Mouse (Mus musculus): ENCODE data around the gene Mical1. TPM values are rescaled to one million over a fixed set of nuclear protein-coding genes. Genes with fewer than 3 reads are reported as not detected.

Mical1 gene
- polyA plus RNA-seq, 1 experiment: 11.7 TPM

DNA sequence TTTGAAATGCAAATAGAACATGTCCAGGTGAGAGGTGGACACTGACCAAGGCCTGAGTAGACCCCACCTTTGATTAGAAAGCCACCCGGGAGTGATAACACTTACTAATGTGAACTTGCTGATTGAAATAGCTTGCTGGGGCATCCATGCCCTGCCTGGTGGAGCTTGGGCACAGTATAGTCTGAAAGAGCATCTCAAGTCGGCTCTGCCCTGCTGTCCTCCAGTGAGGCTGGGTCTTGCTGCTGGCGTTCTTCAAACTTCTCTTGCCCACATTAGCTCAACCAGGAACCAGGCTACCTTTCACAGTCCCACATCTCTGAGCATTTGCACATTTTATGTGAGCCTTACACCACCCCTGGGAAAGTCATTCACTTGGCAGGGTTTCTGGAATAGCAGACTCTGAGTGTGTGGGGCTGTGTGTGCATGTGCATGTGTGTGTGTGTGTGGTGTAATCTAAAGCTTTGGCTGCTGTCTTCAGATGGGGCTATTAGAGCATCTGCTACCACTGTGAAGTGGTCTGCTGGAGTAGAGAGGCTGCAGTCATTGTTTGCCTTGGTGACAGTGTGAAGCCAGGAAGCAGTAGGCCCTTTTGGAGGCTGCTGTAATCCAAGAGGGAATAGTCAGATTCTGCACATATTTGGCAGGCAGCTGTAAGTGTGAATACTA, 14.9 kb upstream of the Mical1 start:
- H3K36me3 ChIP-seq (ENCODE audit: control insufficient read depth, insufficient read depth, low read length, poor library complexity, severe bottlenecking): no peaks in the 10 kb centered on the region
- H3K9ac ChIP-seq (ENCODE audit: low read depth, poor library complexity, severe bottlenecking): no peak overlapping the region
- H3K27me3 ChIP-seq (ENCODE audit: control insufficient read depth, insufficient read depth, low read length, poor library complexity, severe bottlenecking): no peaks in the 10 kb centered on the region
- TF ChIP-seq CTCF (IDR thresholded peaks at IDR 0.05; ENCODE audit: low read depth, low read length) (no peak), EP300 (IDR thresholded peaks at IDR 0.05; ENCODE audit: insufficient read depth, low read depth, low read length) (no peak), POLR2A (IDR thresholded peaks at IDR 0.05; ENCODE audit: insufficient read depth, low read length) (no peak)
- H3K27ac ChIP-seq (ENCODE audit: insufficient read depth, low read length): no peak overlapping the region
- peaks cover 4% of the 10 kb centered on the region for H3K4me1 ChIP-seq (ENCODE audit: control insufficient read depth, insufficient read depth, low read length)
- H3K4me3 ChIP-seq (ENCODE audit: low read depth, low read length): no peak overlapping the region
- no peaks in the 10 kb centered on the region for H3K9me3 ChIP-seq (replicated peaks; ENCODE audit: control insufficient read depth, insufficient read depth, low read length, poor library complexity, severe bottlenecking)

DNA sequence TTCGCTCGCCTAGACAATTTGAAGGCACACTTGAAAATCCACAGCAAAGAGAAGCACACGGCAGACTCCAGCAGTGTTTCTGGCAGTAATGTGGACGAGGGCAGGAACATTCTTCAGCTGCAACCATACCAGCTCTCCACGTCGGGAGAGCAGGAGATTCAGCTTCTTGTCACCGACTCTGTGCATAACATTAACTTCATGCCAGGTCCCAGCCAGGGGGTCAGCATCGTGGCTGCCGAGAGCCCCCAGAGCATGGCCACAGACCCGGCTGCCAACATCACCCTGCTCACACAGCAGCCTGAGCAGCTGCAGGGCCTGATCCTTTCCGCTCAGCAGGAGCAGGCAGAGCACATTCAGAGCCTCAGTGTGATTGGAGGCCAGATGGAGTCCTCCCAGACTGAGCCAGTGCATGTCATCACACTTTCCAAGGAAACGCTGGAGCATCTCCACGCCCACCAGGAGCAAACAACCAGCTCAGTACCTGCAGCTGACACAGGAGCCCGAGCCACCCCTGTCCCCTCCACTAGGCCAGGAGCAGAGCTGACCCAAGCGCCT, 11.6 kb upstream of the Mical1 start:
- H3K36me3 ChIP-seq (ENCODE audit: control insufficient read depth, insufficient read depth, low read length, poor library complexity, severe bottlenecking): no peaks in the 10 kb centered on the region

DNA sequence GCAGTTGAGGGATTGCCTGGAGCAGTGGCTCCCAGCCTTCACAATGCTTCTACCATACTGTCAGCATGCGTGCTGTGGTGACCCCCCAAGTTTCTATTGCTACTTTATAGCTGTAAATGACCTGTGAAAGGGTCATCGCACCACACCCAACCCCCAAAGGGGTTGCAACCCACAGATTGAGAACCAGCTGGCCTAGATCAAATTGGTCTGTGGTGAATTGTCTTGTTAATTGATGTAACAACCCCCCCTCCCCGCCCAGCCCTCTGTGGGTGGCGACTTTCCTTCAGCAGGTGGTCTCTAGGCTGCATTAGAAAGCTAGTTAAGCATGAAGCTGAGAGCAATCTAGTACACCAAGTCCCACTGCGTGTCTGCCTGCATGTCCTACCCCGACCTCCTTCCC, 8.8 kb upstream of the Mical1 start:
- H3K9me3 ChIP-seq (replicated peaks; ENCODE audit: control insufficient read depth, insufficient read depth, low read length, poor library complexity, severe bottlenecking): no peaks in the 10 kb centered on the region
- peaks cover 7% of the 10 kb centered on the region for H3K4me1 ChIP-seq (ENCODE audit: control insufficient read depth, insufficient read depth, low read length)
- TF ChIP-seq POLR2A (IDR thresholded peaks at IDR 0.05; ENCODE audit: insufficient read depth, low read length) (no peak), EP300 (IDR thresholded peaks at IDR 0.05; ENCODE audit: insufficient read depth, low read depth, low read length) (peak; percentile 98), CTCF (IDR thresholded peaks at IDR 0.05; ENCODE audit: low read depth, low read length) (no peak)
- no peak overlapping the region for H3K9ac ChIP-seq (ENCODE audit: low read depth, poor library complexity, severe bottlenecking)
- peak overlapping the region; percentile 88; the same call in 1 of the 2 replicates for H3K27ac ChIP-seq (ENCODE audit: insufficient read depth, low read length)
- no peaks in the 10 kb centered on the region for H3K36me3 ChIP-seq (ENCODE audit: control insufficient read depth, insufficient read depth, low read length, poor library complexity, severe bottlenecking)
- no peaks in the 10 kb centered on the region for H3K27me3 ChIP-seq (ENCODE audit: control insufficient read depth, insufficient read depth, low read length, poor library complexity, severe bottlenecking)
- H3K4me3 ChIP-seq (ENCODE audit: low read depth, low read length): no peak overlapping the region

More for the DNA sequence above, 11.6 kb upstream of the Mical1 start:
- 0 out of 2 replicates have a peak, but pooled peaks have one; percentile 50 for TF ChIP-seq EP300 (IDR thresholded peaks at IDR 0.05; ENCODE audit: insufficient read depth, low read depth, low read length)
- no peak for TF ChIP-seq POLR2A (IDR thresholded peaks at IDR 0.05; ENCODE audit: insufficient read depth, low read length)
- no peak overlapping the region for H3K27ac ChIP-seq (ENCODE audit: insufficient read depth, low read length)
- peaks cover 7% of the 10 kb centered on the region for H3K4me1 ChIP-seq (ENCODE audit: control insufficient read depth, insufficient read depth, low read length)
- no peaks in the 10 kb centered on the region for H3K27me3 ChIP-seq (ENCODE audit: control insufficient read depth, insufficient read depth, low read length, poor library complexity, severe bottlenecking)
- H3K9ac ChIP-seq (ENCODE audit: low read depth, poor library complexity, severe bottlenecking): no peak overlapping the region
- no peaks in the 10 kb centered on the region for H3K9me3 ChIP-seq (replicated peaks; ENCODE audit: control insufficient read depth, insufficient read depth, low read length, poor library complexity, severe bottlenecking)
- no peak overlapping the region for H3K4me3 ChIP-seq (ENCODE audit: low read depth, low read length)

DNA sequence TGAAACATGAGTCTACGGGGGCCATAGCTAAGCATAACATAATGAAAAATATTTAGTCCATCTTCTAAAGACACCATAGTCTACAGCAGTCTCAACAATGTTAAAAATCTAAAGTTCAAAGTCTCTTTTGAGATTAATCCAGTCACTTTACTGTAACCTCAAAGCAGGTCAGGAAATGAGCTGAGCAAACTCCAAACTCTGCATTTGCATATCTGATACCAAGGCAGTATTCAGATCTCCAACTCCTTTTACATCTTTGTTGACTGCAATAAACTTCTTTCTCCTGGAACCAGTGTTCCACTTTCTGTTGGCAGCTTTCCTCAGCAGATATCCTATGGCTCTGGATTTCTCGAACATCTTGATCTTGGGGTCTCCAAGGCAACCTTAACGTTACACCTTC, 5.4 kb upstream of the Mical1 start:
- peaks cover 10% of the 10 kb centered on the region for H3K4me1 ChIP-seq (ENCODE audit: control insufficient read depth, insufficient read depth, low read length)
- no peaks in the 10 kb centered on the region for H3K36me3 ChIP-seq (ENCODE audit: control insufficient read depth, insufficient read depth, low read length, poor library complexity, severe bottlenecking)
- no peaks in the 10 kb centered on the region for H3K27me3 ChIP-seq (ENCODE audit: control insufficient read depth, insufficient read depth, low read length, poor library complexity, severe bottlenecking)
- no peaks in the 10 kb centered on the region for H3K9me3 ChIP-seq (replicated peaks; ENCODE audit: control insufficient read depth, insufficient read depth, low read length, poor library complexity, severe bottlenecking)
- H3K4me3 ChIP-seq (ENCODE audit: low read depth, low read length): no peak overlapping the region
- TF ChIP-seq CTCF (IDR thresholded peaks at IDR 0.05; ENCODE audit: low read depth, low read length) (no peak), EP300 (IDR thresholded peaks at IDR 0.05; ENCODE audit: insufficient read depth, low read depth, low read length) (no peak), POLR2A (IDR thresholded peaks at IDR 0.05; ENCODE audit: insufficient read depth, low read length) (no peak)
- H3K27ac ChIP-seq (ENCODE audit: insufficient read depth, low read length): no peak overlapping the region
- H3K9ac ChIP-seq (ENCODE audit: low read depth, poor library complexity, severe bottlenecking): no peak overlapping the region

DNA sequence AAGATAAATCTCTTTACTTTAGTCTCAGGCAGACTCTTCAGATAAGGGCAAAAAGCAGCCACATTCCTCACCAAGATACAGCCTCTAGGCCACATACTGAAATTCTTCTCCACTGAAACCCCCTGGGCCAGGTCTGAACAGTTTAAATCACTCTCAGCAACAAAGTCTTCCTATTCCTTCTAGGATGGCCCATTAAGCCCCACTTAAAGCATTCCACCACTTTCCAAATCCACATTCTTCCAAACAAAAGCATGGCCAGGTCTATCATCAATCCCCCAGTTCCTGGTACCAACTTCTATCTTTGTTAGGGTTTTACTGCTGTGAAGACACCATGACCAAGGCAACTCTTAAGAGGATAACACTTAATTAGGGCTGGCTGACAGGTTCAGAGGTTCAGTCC, 3.6 kb upstream of the Mical1 start:
- Histone ChIP-seq H3K4me3 (ENCODE audit: low read depth, low read length) (no peak overlapping the region), H3K36me3 (ENCODE audit: control insufficient read depth, insufficient read depth, low read length, poor library complexity, severe bottlenecking) (no peaks in the 10 kb centered on the region), H3K4me1 (ENCODE audit: control insufficient read depth, insufficient read depth, low read length) (peaks cover 9% of the 10 kb centered on the region), H3K27me3 (ENCODE audit: control insufficient read depth, insufficient read depth, low read length, poor library complexity, severe bottlenecking) (no peaks in the 10 kb centered on the region), H3K9ac (ENCODE audit: low read depth, poor library complexity, severe bottlenecking) (no peak overlapping the region), H3K9me3 (replicated peaks; ENCODE audit: control insufficient read depth, insufficient read depth, low read length, poor library complexity, severe bottlenecking) (no peaks in the 10 kb centered on the region), H3K27ac (ENCODE audit: insufficient read depth, low read length) (no peak overlapping the region)
- no peak for TF ChIP-seq CTCF (IDR thresholded peaks at IDR 0.05; ENCODE audit: low read depth, low read length)
- TF ChIP-seq POLR2A (IDR thresholded peaks at IDR 0.05; ENCODE audit: insufficient read depth, low read length): no peak
- TF ChIP-seq EP300 (IDR thresholded peaks at IDR 0.05; ENCODE audit: insufficient read depth, low read depth, low read length): no peak

DNA sequence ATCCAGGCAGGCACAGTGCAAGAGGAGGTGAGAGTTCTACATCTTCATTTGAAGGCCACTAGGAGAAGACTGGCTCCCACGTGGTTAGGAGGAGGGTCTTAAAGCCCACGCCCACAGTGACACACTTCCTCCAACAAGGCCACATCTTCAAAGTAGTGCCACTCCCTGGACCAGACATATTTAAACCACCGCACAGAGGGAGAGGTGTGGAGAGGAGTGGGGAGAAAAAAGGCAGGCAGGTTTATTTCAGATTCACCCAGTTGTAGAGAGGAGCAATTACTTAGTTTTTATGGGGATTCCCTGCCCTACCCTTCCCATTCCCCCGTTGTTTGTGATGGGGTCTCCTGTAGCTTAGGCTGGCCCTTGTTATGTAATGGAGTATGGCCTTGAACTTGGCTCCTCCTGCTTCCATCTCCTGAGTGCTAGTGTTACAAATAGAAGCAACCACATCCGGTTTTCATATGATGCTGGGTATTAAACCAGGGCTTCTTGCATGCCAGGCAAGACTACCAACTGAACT, 3.1 kb upstream of the Mical1 start:
- H3K9ac ChIP-seq (ENCODE audit: low read depth, poor library complexity, severe bottlenecking): no peak overlapping the region
- no peak overlapping the region for H3K27ac ChIP-seq (ENCODE audit: insufficient read depth, low read length)

More for the DNA sequence above, 3.1 kb upstream of the Mical1 start:
- peaks cover 9% of the 10 kb centered on the region for H3K4me1 ChIP-seq (ENCODE audit: control insufficient read depth, insufficient read depth, low read length)
- H3K4me3 ChIP-seq (ENCODE audit: low read depth, low read length): no peak overlapping the region
- no peaks in the 10 kb centered on the region for H3K9me3 ChIP-seq (replicated peaks; ENCODE audit: control insufficient read depth, insufficient read depth, low read length, poor library complexity, severe bottlenecking)
- TF ChIP-seq POLR2A (IDR thresholded peaks at IDR 0.05; ENCODE audit: insufficient read depth, low read length): no peak
- TF ChIP-seq EP300 (IDR thresholded peaks at IDR 0.05; ENCODE audit: insufficient read depth, low read depth, low read length): no peak
- TF ChIP-seq CTCF (IDR thresholded peaks at IDR 0.05; ENCODE audit: low read depth, low read length): no peak
- no peaks in the 10 kb centered on the region for H3K27me3 ChIP-seq (ENCODE audit: control insufficient read depth, insufficient read depth, low read length, poor library complexity, severe bottlenecking)
- H3K36me3 ChIP-seq (ENCODE audit: control insufficient read depth, insufficient read depth, low read length, poor library complexity, severe bottlenecking): no peaks in the 10 kb centered on the region
